Mouse (Mus musculus): Measurements from ENCODE around the gene Fam207a.

DNA sequence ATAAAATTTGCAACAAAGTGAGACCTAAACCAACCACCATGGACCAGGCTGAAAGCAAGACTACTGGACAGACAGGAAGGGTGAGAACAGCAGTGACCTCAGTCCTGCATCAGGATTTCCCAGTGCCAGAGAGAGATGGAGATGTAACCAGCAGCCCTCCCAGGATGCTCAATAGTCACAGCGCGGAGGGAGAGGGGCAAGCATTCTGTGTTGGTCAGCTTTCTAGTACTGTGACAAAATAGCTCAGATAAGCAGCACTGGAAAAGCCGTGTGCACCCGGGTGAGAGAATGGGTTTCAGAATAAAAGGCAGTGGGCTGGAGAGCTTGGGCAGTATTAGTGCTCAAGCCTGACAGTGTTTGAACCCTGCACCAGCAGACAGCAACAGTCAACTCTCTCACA is 7.8 kb downstream of the Fam207a start:
- TF ChIP-seq GATA1 (IDR thresholded peaks at IDR 0.05; ENCODE audit: borderline replicate concordance, low read length) (no peak), FLI1 (IDR thresholded peaks at IDR 0.05; ENCODE audit: low read length) (no peak)

Data from megakaryocyte, embryonic 14.5 days (primary cell).